Mouse (Mus musculus) heart, adult 2 months (tissue): Measurements from ENCODE around the gene Aldh2.

Source experiments
- CTCF ChIP-seq: fragments of 200-600 bp; IDR thresholded peaks from 2 replicates; pipeline ENCODE4 v1.8.1; 2022; ENCODE audit warnings: antibody characterized with exemption, mild to moderate bottlenecking, moderate library complexity
- EP300 ChIP-seq: fragments of 200-500 bp; IDR thresholded peaks from 2 replicates; pipeline ENCODE4 v1.6.1; 2011; ENCODE audit warnings: low read depth, low read length, control low read depth; ENCODE audit not compliant: insufficient read depth
- POLR2A ChIP-seq: fragments of 200-500 bp; IDR thresholded peaks from 2 replicates; pipeline ENCODE4 v1.6.1; 2011; ENCODE audit warnings: mild to moderate bottlenecking, low read depth, low read length, control low read depth; ENCODE audit not compliant: insufficient read depth

GRCm38 (mm10) chr5:121583765-121584501 lies 9.7 kb downstream of the Aldh2 start:
- peak; percentile 94 for TF ChIP-seq EP300
- TF ChIP-seq POLR2A: no peak
- TF ChIP-seq CTCF: peak; percentile 87
